Mouse (Mus musculus): Measurements from ENCODE around the gene Fam24b. TPM values are rescaled to one million over a fixed set of nuclear protein-coding genes. Genes with fewer than 3 reads are reported as not detected.

Gene Fam24b
- polyA plus RNA-seq (2012), result not detected in 2 replicates

DNA sequence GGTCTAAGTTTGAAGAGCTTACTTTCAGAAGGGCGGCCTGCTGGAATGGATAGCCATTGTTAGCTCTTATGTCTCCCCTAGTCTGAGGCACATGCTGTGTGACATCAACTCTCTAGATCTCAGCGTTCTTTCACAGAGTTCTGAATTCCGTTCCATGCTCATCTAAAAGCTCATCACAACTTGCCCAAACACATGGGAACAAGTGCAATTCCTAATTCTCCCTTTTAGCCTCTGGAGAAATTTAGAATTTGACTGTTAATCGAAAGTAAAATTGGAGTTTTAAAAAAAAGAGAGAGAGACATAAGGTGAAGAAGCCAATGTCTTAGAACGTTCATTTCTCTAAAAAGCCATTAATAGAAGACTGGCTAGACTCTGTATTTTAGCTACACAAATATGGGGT, at the start of gene Fam24b:
Gene Fam24b, minus strand, starts transcription at position 101 of the 400 bp plus-strand sequence.
- no peak for TF ChIP-seq GATA1 (IDR thresholded peaks at IDR 0.05; ENCODE audit: low read length)

DNA sequence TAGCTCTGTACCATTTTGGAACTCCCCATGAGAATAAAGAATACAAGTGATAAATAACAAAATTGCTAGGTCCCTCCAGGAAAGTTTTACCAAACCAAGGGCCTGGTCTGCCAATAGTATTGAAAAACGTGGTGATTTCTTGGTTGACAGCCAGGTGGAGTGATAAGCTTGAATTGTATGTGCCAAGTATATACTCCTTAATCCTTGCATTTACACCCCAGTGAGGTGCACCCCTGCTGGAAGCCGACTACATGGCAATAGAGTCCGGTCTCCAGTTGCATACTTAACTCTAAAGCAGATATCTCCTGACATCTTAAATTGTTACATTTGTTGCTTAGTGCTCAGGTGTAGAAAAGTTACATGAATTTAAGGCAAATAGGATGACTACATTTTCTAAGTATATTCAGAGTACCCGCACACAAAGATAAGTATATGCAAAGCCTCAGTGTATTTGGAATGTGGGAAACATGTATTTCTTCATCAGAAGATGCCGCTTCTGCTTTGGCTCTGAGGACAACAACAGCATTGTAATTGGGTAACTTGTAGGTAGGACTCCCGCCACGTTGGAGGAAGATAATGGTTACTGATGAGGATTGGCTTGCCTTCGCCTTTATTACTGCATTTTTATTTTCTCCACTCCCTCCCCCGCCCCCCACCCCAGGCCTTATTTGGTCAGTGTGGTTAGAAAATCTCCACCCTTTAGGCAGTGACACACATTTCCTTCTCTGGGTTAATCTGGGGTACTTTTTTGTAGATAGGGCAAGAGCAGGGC, 42.8 kb upstream of the Fam24b start:
- TF ChIP-seq GATA1 (IDR thresholded peaks at IDR 0.05; ENCODE audit: low read length), result no peak

DNA sequence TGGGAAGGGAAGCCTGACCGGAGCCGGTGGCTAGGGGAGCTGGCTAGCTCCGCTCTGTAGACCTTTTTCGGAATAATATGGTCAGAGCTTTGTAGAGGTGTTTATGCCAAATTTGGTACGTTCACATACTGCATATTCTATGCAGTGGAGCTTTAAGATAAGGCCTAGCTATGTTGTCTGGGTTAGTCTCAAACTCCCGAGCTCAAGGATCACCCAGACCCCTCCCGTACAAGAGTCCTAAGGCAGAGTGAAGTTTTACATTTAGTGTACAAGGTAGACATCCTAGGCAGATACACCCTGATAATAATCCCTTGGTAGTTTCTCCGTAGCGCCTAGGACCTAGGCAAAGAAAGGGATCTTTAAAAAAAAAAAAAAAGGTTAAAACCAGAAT, 42.1 kb upstream of the Fam24b start:
- no peak for TF ChIP-seq GATA1 (IDR thresholded peaks at IDR 0.05; ENCODE audit: low read length)

DNA sequence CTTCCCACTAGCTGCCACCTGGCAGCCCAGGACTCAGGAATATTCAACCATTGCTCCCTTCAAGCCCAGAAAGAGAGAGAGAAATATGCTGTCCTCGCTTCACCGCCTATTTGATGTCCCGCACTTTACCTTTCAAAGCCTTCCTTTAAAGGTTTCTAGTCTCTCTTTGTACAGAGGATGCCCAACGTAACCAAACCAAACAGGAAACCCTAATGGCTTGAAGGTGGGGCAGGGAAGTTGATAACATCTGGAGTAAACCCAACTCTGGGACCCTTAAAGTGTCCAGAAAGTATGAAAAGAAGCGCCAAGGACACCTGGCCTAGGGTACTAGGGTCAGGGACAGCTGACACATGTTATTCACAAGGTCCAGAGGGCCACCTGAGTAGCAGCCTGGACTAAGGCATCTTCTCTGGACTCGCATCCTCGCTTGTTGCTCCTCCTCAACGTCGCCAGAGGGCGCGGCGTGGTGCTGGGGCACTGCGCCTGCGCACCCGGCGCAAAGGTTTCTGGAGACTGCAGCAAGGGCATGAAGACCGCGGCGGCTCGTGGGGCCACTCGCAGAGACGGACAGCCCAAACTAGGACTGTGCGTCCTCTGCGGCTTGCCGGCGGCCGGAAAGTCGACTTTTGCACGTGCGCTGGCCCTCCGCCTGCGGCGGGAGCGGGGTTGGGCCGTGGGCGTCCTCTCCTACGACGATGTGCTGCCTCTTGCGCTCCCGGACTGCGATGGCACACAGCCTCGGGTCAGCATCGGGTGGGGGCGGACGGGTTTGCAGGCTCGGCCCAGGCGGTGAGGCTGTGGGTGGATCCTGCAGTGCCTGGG, 41.5 kb upstream of the Fam24b start, which contains the start of gene Pstk:
Gene Pstk, plus strand, starts transcription at position 494 of the 822 bp plus-strand sequence.
- TF ChIP-seq GATA1 (IDR thresholded peaks at IDR 0.05; ENCODE audit: low read length), result no peak

DNA sequence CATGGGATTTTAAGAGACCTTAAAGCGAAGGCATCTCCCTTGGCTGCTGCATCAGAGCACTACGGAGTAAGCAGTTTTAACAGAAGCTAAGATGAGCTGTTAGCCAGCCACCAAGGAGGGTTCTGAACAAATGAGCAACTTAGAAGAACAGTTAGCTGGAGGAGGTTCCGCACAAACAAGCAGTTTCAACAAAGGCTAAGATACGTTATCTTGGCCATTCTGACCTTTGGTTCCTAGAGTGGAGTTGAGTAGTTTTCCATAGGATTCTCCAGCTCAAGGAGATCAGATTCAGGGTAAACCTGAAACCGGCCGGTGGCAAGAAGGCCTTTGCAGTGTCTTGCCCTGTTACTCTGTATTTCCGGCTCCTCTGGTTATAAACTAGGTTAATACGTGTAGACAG, 34.8 kb upstream of the Fam24b start:
- no peak for TF ChIP-seq GATA1 (IDR thresholded peaks at IDR 0.05; ENCODE audit: low read length)

DNA sequence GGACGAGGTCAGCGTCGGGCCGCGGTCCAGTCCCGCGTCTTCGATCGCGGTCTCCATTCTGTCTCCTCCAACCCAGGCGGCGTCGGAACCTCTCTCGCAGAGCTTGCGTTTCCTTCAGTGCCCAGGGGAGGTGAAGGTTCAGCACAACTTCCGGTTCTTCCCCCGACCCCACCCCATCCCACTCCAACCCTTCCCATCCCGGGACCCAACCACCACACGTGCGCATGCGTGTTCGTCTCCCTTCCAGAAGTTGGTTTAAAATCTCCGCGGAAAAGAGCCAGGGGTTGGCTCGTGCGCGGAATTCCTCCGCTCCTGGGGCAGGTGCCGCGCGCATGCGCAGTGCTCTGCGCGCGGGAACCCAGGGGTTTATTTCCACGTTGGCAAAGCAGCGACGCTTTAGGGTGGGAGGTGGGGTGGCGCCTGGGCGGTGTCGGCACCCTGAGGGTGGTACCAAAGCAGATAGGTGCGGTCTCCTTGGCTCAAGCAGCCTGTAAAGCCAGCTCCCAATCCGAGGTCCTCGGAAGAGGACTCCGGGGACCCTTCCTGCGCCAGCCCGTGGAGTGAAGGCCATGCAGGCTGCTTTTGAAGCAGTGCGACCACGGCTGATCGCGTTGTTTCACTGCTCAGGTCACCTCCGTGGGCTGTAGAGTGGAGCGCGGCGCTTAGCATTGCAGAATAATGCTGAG, 33.4 kb upstream of the Fam24b start, which contains the start of gene 2310057M21Rik:
Gene 2310057M21Rik, minus strand, starts transcription at position 145 of the 686 bp plus-strand sequence.
- no peak for TF ChIP-seq GATA1 (IDR thresholded peaks at IDR 0.05; ENCODE audit: low read length)

DNA sequence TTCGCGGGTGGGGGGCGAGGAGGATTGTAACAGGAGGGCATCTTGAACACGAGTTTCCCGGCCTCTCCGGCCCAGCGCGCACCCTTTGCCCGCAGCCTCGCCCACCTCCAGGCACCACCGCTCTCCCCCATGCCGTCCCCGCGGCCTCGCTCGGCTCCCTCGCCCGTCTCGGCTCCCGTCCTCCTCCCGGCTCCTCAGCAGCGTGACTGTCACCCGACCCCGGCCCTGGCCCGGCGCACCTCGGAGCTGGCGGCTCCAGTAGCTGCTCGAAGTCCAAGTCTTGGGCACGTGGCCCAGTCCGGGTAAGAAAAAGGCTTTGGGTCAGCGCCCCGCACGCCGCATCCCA, 32.9 kb upstream of the Fam24b start:
- no peak for TF ChIP-seq GATA1 (IDR thresholded peaks at IDR 0.05; ENCODE audit: low read length)

DNA sequence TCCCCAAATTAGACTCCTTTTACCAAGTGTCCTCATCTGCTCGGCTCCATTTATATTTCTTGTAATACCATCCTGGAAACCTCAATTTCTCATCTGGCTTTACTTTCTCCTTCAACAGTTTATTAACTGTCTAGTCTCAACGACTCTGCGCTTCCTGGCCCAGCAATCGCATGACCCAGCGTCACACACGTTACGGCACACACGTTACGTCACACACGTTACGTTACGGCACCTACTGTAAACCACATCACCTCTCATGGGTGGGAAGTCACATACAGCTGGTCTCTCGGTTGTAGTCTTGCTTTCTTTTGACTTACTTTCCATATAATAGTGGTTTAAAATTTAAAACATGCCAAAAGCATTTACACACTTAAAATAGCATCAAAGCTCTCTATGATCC, 26.8 kb upstream of the Fam24b start:
- TF ChIP-seq GATA1 (IDR thresholded peaks at IDR 0.05; ENCODE audit: low read length), result no peak

DNA sequence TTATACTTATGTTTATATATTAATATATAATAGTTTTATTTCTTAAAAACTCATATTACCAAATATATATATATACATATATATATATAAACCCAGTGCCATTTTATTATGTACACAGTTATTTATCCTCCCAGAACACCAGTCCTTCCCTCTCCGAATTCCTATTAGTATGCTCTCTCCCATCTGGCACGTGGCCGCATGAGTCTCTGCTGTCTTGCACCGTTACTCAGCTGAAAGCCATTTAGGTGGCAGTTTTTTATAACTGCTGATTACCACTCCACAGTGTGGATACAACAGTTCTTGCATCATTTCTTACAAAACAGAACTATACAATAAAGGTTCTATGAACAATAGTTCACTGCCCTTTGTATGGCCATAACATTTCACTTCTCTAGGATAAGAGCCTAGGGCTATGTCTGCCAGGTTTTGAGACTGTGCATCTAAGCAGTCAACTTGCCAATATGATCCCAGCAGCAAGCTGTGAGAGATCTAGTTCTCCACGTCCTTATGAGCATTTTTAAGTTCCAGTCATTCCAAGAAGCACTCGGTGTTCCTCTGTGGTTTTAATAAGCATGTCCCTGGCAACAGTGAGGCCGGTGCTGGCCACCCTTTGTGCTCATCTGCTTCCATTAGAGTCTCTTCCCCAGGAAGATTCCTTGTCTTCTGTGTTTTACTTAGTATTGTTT, 16.7 kb upstream of the Fam24b start:
- TF ChIP-seq GATA1 (IDR thresholded peaks at IDR 0.05; ENCODE audit: low read length), result no peak

DNA sequence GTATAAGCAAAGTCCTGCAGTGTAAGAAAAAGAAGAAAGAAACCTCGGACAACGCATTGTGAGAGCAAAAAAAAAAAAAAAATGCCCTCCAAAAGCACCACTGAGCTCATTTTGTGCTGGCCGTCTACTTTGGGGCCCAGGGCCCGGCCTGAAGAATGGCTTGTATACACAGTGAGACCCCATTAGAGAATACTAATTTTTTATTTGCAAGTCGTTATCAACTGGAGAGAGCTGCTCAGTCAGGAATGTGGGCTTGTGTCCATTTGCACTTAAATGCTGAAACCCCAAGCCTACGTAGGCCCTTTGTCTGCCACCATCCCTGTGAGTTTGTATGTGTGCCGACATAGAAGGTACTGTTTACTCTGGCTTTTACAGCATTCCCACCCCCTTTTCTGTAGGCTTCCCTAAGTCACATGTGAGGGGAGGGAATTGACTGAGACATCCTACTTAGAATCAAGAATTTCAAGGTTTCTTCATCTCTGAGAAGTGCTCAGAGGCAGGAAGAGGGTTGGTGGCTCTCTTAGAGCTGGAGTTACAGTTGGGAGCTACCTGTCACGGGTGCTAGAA, 8.3 kb upstream of the Fam24b start:
- TF ChIP-seq GATA1 (IDR thresholded peaks at IDR 0.05; ENCODE audit: low read length), result no peak

DNA sequence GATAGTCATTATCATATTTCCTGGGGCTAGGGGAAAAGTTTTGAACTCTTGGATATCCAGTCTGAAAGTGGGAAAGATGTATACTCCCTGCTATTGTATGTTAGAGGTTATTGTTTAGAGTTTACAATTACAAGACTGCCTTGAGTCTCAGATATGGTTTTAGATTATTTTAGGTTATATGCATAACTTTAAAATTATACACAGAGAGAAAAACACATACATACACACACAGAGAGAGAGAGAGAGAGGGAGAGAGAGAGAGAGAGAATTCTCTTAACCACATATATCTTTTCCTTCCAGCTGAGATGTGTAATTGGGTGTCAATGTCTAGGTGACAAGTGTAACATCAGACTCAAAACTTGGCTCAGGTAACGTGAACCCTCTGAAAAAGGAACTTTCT, 4.2 kb upstream of the Fam24b start, which contains the start of gene Fam24a:
Gene Fam24a, plus strand, starts transcription at position 301 of the 400 bp plus-strand sequence.
- no peak for TF ChIP-seq GATA1 (IDR thresholded peaks at IDR 0.05; ENCODE audit: low read length)

DNA sequence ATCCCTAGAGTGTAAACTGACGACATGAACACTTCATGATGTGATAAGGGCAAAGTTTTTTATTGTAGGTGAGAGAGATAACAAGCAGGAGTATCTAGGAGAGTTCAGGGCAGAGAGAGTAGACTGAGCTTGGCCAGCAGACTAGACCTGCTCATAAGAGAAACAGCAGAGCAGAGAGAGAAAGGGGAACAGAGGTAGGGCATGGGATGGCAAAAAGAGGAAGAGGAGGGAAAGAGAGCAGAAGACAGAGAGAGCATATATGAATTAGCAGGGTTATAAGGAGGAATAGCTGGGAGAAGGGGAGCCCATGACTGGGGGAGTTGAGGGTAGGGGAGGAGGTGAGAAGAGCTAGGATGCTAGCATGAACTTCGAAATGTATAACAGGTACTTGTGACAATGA, 2.4 kb upstream of the Fam24b start:
- TF ChIP-seq GATA1 (IDR thresholded peaks at IDR 0.05; ENCODE audit: low read length), result no peak

DNA sequence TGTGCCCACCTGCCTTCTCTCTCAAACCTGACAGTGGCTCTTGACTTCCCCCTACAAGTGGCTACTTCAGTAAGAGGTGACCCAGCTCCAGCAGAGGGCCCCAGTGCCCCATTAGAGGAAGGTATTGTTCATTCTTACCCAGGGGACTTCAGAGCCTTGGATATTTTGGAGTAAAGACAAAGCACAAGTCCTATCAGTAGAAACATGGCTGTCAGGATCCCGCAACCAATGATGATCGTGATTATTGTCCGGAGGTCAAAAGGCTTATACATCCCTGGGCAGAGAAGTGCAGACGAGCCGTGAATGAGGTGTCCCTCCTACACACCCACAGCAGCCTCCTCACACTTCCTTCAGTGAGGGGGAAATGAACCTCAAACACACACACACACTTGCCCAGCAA, 2.3 kb downstream of the Fam24b start:
- TF ChIP-seq GATA1 (IDR thresholded peaks at IDR 0.05; ENCODE audit: low read length), result no peak

DNA sequence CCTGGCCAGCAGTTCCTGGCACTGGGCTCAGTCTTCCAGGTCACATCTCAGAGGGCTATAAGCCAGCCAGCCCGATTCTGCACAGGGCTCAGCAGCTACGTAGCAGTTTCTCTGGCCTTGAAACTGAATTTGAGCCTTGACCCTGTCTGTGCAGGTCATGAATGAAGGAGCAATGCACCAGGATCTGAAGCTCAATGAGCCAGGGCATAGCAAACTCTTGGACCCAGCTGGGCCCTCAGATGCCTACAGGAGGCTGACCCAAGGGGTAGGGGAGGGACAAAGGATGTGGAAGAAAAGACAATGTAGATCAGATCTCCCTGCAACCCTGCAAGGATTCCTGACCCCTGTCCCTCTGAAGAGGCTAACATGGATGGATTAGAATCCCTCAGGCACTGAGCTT, 7.1 kb downstream of the Fam24b start, which contains the start of gene Cuzd1:
Gene Cuzd1, minus strand, starts transcription at position 101 of the 400 bp plus-strand sequence.
- no peak for TF ChIP-seq GATA1 (IDR thresholded peaks at IDR 0.05; ENCODE audit: low read length)

DNA sequence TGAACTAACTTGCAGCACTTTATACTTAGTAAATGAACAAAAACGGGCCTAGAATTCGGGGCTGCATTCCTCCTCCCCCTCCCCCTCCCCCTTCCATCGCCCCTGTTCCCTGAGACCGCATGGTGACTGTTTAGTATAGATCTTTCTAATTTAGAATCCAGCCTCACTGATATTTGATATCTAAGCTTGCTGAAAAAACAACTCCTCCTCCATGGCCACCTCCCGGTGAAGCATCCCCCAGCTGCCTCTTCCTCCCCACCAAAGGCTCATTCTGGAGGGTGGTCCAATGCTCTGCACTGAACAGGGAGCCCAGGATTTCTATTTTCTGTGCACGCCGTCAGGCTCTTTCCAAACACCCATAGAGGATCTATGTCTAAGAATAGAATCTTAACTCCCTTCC, 11.0 kb downstream of the Fam24b start:
- TF ChIP-seq GATA1 (IDR thresholded peaks at IDR 0.05; ENCODE audit: low read length), result no peak

Data from G1E-ER4 (cell line).